Mouse (Mus musculus): ENCODE data around the gene R3hdm2.

DNA sequence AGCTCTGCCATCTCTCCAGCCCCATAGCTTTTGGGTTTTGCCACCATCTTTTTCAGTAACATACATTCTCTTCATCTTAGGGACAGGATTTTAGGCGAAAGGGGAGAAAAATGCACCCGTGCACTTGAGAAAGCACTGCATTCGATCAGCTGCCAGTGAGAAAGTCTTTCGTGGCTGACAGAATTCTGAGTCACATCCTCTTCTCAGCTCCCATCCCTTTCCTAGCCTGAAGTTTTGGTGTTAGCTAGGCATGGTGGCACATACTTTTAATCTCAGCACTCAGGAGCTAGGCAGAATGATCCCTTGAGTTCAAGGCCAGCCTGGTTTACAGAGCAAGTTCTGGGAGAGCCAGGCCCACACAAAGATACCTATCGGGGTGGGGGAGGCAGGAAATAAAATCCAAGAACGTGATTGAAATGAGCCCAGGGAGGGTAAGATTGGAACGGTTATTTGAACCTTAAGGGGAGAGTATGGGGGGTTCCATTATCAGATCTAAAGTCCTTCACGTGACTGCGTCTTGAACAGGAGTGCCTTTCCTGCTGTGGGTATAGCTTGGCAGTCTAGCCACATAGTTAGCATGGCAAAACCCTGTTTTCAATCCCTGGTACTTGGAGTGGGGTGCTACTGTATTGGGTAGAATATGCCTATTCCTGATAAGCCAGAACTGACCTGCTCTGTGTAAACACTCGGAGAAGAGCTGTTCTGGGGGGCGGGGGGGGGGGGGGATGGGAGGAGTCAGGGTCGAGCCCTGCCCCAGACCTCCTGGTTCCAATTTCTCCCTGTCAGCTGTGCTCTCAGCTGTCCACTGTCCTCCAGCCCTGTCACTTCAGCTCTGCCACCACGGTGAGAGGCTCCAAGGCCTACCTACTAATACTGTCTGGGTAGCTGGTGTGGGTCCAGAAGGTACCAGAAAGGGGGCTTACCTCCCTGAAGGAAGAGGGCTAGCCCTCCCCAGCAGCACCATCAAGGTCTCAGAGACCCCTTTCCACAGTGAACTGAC lies 121.1 kb downstream of the R3hdm2 start, which contains the start of gene Stac3:
- no peak for TF ChIP-seq CTCF (IDR thresholded peaks at IDR 0.05; ENCODE audit: borderline replicate concordance, control insufficient read depth, extremely low read depth, insufficient read depth, low read length, poor library complexity)
- no peak for TF ChIP-seq POLR2A (IDR thresholded peaks at IDR 0.05; ENCODE audit: control insufficient read depth, extremely low read depth, insufficient read depth, low read length, poor library complexity)

All from thymus, adult 2 months (tissue).